Mouse (Mus musculus) left cerebral cortex, adult 6 months (tissue): ENCODE results near the gene Gm4301. TPM values are rescaled to one million over a fixed set of nuclear protein-coding genes. Genes with fewer than 3 reads are reported as not detected.

Experiments
- long read RNA-seq, 2 experiments: library from polyadenylated mRNA; unstranded; transcript quantifications; one replicate each; pipeline ENCODE4 v2.0.0; 2019 to 2020
- polyA plus RNA-seq: library from polyadenylated mRNA; unstranded; fragments of <200 nt; fragmentation: Nextera tagmentation; gene quantifications from 2 replicates; pipeline ENCODE4 v1.2.3, GENCODE M21; 2021

Gm4301 gene
- polyA plus RNA-seq, result not detected in 2 replicates
- long read RNA-seq, experiment 1, result 0 reads
- long read RNA-seq, experiment 2, result 0 reads

DNA sequence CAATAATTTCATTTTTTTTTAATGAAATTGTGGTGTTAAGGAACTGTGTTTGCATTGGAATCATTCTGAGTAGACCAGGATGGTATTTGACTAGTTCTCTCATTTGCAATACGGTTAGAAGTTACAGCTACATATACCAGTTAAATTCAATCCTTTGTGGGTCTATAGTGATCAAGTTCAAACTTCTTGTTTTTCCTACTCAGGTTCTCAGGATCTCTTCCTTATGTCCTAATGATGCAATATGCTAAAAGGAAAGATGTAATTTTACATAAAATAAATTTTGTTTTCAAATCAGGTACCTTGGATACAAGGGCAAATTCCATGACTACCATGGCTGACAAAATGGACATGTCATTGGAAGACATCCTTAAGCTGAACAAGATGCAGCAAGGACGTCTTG is at the start of gene Gm4301:
Gm4301 (plus strand) TSS at position 301 of the 400 bp plus-strand sequence.

GRCm38 (mm10) chr10:100340536-100340935 is 5.1 kb downstream of the Gm4301 start, which contains the start of gene Gm4302:
Gm4302 (plus strand) TSS chr10:100340836.

GRCm38 (mm10) chr10:100345672-100346071 is 10.2 kb downstream of the Gm4301 start, which contains the start of gene Gm4303:
Gm4303 (plus strand) TSS chr10:100345972.

DNA sequence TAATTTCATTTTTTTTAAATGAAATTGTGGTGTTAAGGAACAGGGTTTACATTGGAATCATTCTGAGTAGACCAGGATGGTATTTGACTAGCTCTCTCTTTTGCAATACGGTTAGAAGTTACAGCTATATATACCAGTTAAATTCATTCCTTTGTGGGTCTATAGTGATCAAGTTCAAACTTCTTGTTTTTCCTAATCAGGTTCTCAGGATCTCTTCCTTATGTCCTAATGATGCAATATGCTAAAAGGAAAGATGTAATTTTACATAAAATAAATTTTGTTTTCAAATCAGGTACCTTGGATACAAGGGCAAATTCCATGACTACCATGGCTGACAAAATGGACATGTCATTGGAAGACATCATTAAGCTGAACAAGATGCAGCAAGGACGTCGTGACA is 15.3 kb downstream of the Gm4301 start, which contains the start of gene Gm4305:
Gm4305 (plus strand) TSS at position 301 of the 400 bp plus-strand sequence.

GRCm38 (mm10) chr10:100361038-100361437 is 25.6 kb downstream of the Gm4301 start, which contains the start of gene Gm4307:
Gm4307 (plus strand) TSS chr10:100361338.

DNA sequence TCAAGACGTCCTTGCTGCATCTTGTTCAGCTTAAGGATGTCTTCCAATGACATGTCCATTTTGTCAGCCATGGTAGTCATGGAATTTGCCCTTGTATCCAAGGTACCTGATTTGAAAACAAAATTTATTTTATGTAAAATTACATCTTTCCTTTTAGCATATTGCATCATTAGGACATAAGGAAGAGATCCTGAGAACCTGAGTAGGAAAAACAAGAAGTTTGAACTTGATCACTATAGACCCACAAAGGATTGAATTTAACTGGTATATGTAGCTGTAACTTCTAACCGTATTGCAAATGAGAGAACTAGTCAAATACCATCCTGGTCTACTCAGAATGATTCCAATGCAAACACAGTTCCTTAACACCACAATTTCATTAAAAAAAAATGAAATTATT is 47.0 kb downstream of the Gm4301 start, which contains the start of gene Gm4312:
Gm4312 (minus strand) TSS at position 101 of the 400 bp plus-strand sequence.

Other genes starting within 250 kb of the Gm4301 start
- gene Gm4302, start 5.2 kb downstream of the Gm4301 start, polyA plus RNA-seq, result not detected in 2 replicates
- gene Gm4303, start 10.3 kb downstream of the Gm4301 start, polyA plus RNA-seq, result not detected in 2 replicates
- not detected in 2 replicates for gene Gm4305, start 15.4 kb downstream of the Gm4301 start, polyA plus RNA-seq
- gene Gm4307, start 25.7 kb downstream of the Gm4301 start, polyA plus RNA-seq, result not detected in 2 replicates
- not detected in 2 replicates for gene Gm4312, start 46.9 kb downstream of the Gm4301 start, polyA plus RNA-seq
- gene Tmtc3, start 151.7 kb downstream of the Gm4301 start, polyA plus RNA-seq, result 6.3 and 13.0 TPM in 2 replicates
- gene Cep290, start 151.9 kb downstream of the Gm4301 start, polyA plus RNA-seq, result 3.7 and 3.8 TPM in 2 replicates